Mouse (Mus musculus): ENCODE data around the gene Ppip5k1.

- TF ChIP-seq CTCF (IDR thresholded peaks at IDR 0.05; ENCODE audit: low read depth) (no peak), EP300 (IDR thresholded peaks at IDR 0.05; ENCODE audit: low read depth) (no peak)
Measured at GRCm38 (mm10) chr2:121298131-121298530, 57.1 kb downstream of the Ppip5k1 start.
